Mouse (Mus musculus): ENCODE data around the gene Tor1aip1.
"Not testable (repeated sequence)": the region's sequence is repeated elsewhere in the genome, so short reads cannot be mapped to it uniquely, and the experiment has no call there.

GRCm38 (mm10) chr1:156039989-156040388 lies 3.7 kb upstream of the Tor1aip1 start:
- TF ChIP-seq CTCF (IDR thresholded peaks at IDR 0.05; ENCODE audit: low read depth): peak; percentile 53
- TF ChIP-seq EP300 (IDR thresholded peaks at IDR 0.05; ENCODE audit: low read depth): not testable (repeated sequence)
